Mouse (Mus musculus) megakaryocyte, embryonic 14.5 days (primary cell): ENCODE results near the gene Ube2h.

Experiments used
- FLI1 ChIP-seq: IDR thresholded peaks from 2 replicates; pipeline ENCODE4 v1.6.1; 2012; ENCODE audit warnings: low read length, inconsistent platforms, mixed read lengths
- GATA1 ChIP-seq: IDR thresholded peaks from 3 replicates; pipeline ENCODE4 v1.6.1; 2012; ENCODE audit warnings: mixed read lengths, low read length, inconsistent platforms, borderline replicate concordance

GRCm38 (mm10) chr6:30208844-30209243 is 95.5 kb downstream of the Ube2h start:
- no peak for TF ChIP-seq GATA1
- TF ChIP-seq FLI1: no peak
